Mouse (Mus musculus): ENCODE data around the gene Cdon. TPM values are rescaled to one million over a fixed set of nuclear protein-coding genes. Genes with fewer than 3 reads are reported as not detected.
"Not testable (repeated sequence)": the region's sequence is repeated elsewhere in the genome, so short reads cannot be mapped to it uniquely, and the experiment has no call there.

The Cdon gene
- polyA plus RNA-seq, 1 experiment from 2014 or later = 5.0 TPM

DNA sequence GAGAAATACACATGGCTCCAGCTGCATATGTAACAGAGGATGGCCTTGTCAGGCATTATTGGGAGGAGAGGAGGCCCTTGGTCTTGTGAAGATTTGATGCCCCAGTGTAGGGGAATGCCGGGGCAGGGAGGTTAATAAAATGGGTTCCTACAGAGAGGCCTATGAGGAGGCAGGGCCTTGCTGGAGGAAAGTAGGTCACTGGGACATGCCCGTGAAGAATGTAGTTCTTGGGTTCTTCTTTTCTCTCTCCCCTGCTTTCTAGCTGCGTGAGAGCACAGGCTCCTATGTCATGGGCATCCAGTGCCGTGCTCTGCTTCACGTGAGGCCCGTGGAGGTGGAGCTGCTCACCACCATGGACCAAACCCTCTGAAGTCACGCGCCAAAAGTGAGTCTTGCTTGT, 9.5 kb downstream of the Cdon start:
- peaks cover 21% of the 10 kb centered on the region for H3K4me1 ChIP-seq (ENCODE audit: control insufficient read depth, insufficient read depth, low read length)
- 74% methylated on average over 8 of the region's 8 CpGs for WGBS
- H3K36me3 ChIP-seq (ENCODE audit: control insufficient read depth, insufficient read depth) = no peaks in the 10 kb centered on the region
- H3K4me2 ChIP-seq (ENCODE audit: low read depth, low read length) = no peak overlapping the region
- no peak overlapping the region for H3K4me3 ChIP-seq (ENCODE audit: low read length)
- H3K9ac ChIP-seq (ENCODE audit: low read length) = no peak overlapping the region
- no peaks in the 10 kb centered on the region for H3K27me3 ChIP-seq (ENCODE audit: control insufficient read depth, insufficient read depth, low read length)
- no peaks in the 10 kb centered on the region for H3K9me3 ChIP-seq (replicated peaks; ENCODE audit: control insufficient read depth, low read length)
- ATAC-seq (replicated peaks; ENCODE audit: extremely low read depth, insufficient read depth, low FRiP score) = no peak
- H3K27ac ChIP-seq (ENCODE audit: low read length) = no peak overlapping the region; the same call in 1 of the 2 replicates

DNA sequence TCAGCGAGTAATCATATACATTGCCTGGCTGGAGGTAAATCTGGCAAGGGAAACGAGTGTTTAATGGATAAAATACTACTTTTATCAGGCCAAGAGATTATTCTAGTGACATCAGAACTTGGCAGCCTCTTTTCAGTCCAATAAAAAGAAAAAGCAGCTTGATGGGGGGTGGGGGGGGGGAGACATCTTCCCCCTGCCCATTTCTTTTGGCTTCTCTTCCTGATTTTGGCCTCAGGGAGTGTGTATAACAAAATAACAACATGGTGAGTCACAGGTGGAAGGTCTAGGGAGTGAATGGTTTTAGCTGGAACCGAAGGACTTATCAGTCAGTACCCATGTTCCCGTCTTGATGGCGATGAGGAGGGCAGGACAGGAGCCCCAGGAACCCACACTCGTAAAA, 10.5 kb downstream of the Cdon start:
- 57% methylated on average over 6 of the region's 6 CpGs for whole genome bisulfite sequencing
- Histone ChIP-seq H3K9me3 (replicated peaks; ENCODE audit: control insufficient read depth, low read length) (no peaks in the 10 kb centered on the region), H3K4me2 (ENCODE audit: low read depth, low read length) (no peak overlapping the region), H3K4me3 (ENCODE audit: low read length) (no peak overlapping the region), H3K27me3 (ENCODE audit: control insufficient read depth, insufficient read depth, low read length) (no peaks in the 10 kb centered on the region), H3K27ac (ENCODE audit: low read length) (no peak overlapping the region), H3K36me3 (ENCODE audit: control insufficient read depth, insufficient read depth) (no peaks in the 10 kb centered on the region), H3K4me1 (ENCODE audit: control insufficient read depth, insufficient read depth, low read length) (peaks cover 24% of the 10 kb centered on the region), H3K9ac (ENCODE audit: low read length) (no peak overlapping the region)
- ATAC-seq (replicated peaks; ENCODE audit: extremely low read depth, insufficient read depth, low FRiP score) = no peak

DNA sequence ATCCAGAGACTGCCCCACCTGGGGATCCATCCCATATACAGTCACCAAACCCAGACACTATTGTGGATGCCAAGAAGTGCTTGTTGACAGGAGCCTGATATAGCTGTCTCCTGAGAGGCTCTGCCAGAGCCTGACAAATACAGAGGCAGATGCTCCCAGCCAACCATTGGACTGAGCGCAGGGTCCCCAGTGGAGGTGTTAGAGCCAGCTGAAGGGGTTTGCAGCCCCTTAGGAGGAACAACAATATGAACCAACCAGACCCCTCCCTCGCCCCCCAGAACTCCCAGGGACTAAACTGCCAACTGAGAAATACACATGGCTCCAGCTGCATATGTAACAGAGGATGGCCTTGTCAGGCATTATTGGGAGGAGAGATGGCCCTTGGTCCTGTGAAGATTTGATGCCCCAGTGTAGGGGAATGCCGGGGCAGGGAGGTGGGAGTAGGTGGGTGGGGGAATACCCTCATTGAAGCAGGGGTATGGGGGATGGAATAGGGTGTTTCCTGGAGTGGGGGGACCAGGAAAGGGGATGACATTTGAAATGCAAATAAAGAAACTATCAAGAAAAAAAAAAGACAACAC, 11.9 kb downstream of the Cdon start:
- WGBS = 45% methylated on average over 3 of the region's 3 CpGs
- not testable (repeated sequence) for H3K27me3 ChIP-seq (ENCODE audit: control insufficient read depth, insufficient read depth, low read length); H3K9ac ChIP-seq (ENCODE audit: low read length); H3K36me3 ChIP-seq (ENCODE audit: control insufficient read depth, insufficient read depth); H3K4me2 ChIP-seq (ENCODE audit: low read depth, low read length); H3K27ac ChIP-seq (ENCODE audit: low read length); H3K4me3 ChIP-seq (ENCODE audit: low read length); ATAC-seq (replicated peaks; ENCODE audit: extremely low read depth, insufficient read depth, low FRiP score); H3K9me3 ChIP-seq (replicated peaks; ENCODE audit: control insufficient read depth, low read length)
- peaks cover 21% of the 10 kb centered on the region for H3K4me1 ChIP-seq (ENCODE audit: control insufficient read depth, insufficient read depth, low read length)

DNA sequence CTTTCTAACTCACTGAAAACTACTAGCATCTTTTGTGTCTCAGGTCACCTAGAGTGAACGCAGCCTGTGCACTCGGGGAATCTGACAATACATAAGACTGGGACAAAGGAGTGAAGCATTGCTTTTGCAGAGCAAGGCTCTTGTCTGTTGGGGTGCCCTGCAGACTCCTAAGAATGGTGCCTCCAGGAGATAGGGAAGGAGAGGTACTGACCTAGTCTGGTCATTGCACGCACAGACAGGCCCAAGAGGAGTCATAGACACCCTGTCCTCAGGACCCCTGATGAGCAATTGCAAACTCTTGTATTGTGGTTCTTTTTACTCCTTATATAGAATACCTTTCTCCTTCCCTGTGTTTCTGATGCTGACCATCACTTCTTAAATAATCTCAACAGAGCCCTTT, 13.4 kb downstream of the Cdon start:
- ATAC-seq (replicated peaks; ENCODE audit: extremely low read depth, insufficient read depth, low FRiP score) = no peak
- H3K36me3 ChIP-seq (ENCODE audit: control insufficient read depth, insufficient read depth) = no peaks in the 10 kb centered on the region
- no peak overlapping the region for H3K27ac ChIP-seq (ENCODE audit: low read length)
- 88% methylated on average over 3 of the region's 3 CpGs for WGBS
- H3K4me3 ChIP-seq (ENCODE audit: low read length) = no peak overlapping the region
- H3K27me3 ChIP-seq (ENCODE audit: control insufficient read depth, insufficient read depth, low read length) = no peaks in the 10 kb centered on the region
- no peaks in the 10 kb centered on the region for H3K9me3 ChIP-seq (replicated peaks; ENCODE audit: control insufficient read depth, low read length)
- no peak overlapping the region for H3K4me2 ChIP-seq (ENCODE audit: low read depth, low read length)
- peaks cover 21% of the 10 kb centered on the region for H3K4me1 ChIP-seq (ENCODE audit: control insufficient read depth, insufficient read depth, low read length)
- 0 out of 2 replicates have a peak overlapping the region, but pooled peaks have one; percentile 7 for H3K9ac ChIP-seq (ENCODE audit: low read length)

DNA sequence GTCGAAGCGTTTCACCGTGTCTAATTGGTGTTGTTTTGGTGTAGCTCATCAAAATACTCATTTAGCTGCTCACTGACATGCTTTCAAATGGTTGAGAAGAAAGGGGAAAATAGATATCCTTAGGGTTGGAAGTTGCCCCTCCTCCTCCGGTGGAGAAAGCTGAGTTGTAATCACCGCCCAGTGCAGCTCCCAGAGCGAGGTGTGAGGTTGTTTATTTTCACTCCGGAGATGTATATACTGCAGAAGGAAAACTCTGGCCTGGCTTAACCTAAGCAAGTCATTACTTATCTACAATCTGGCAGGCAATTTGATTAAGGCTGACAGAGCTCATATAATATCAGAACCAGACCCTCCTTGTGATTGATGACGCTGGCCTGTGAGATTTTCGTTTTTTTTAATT, 14.6 kb downstream of the Cdon start:
- no peaks in the 10 kb centered on the region for H3K36me3 ChIP-seq (ENCODE audit: control insufficient read depth, insufficient read depth)
- WGBS = 30% methylated on average over 9 of the region's 9 CpGs
- ATAC-seq (replicated peaks; ENCODE audit: extremely low read depth, insufficient read depth, low FRiP score) = no peak
- no peaks in the 10 kb centered on the region for H3K9me3 ChIP-seq (replicated peaks; ENCODE audit: control insufficient read depth, low read length)
- H3K4me2 ChIP-seq (ENCODE audit: low read depth, low read length) = peak overlapping the region; percentile 42
- H3K4me3 ChIP-seq (ENCODE audit: low read length) = no peak overlapping the region
- H3K9ac ChIP-seq (ENCODE audit: low read length) = no peak overlapping the region
- H3K27me3 ChIP-seq (ENCODE audit: control insufficient read depth, insufficient read depth, low read length) = no peaks in the 10 kb centered on the region
- peaks cover 18% of the 10 kb centered on the region for H3K4me1 ChIP-seq (ENCODE audit: control insufficient read depth, insufficient read depth, low read length)
- H3K27ac ChIP-seq (ENCODE audit: low read length) = no peak overlapping the region

DNA sequence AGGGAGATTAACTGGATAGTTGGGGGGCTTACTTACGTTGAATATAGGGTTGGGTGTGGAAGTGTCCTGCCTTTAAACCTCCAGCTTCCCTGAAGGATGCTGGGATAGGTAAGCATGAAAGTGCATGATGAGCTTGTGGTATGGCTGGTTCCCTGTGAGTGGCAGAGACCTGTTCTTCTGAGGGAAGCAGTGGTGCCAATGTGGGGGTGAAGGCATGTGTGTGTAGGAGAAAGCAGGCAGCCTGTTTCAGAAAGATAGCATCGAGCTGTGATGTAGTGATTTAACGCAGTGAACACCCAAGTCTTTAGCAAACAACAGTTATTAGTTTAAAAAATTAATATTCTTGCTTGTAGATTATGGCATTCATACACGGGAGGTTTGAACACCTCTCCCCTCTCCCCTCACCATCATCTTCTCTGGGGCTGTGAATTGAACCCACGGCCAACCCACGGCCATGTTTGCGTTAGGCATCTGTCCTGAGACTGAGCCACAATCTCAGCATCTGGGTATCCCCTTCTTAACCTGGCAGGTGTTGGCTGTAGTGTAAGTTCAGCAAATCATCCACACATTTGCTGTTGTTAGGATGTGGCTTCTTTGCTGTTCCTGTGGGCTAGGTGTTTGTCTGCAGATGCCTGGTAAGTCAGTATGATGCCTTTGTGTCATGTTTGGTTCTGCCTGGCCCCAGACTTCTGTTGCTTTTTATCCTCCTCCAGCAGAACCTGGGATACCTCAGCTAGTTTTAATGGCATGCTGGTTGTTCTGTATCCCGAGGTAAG, 17.5 kb downstream of the Cdon start:
- no peaks in the 10 kb centered on the region for H3K9me3 ChIP-seq (replicated peaks; ENCODE audit: control insufficient read depth, low read length)
- WGBS = 83% methylated on average over 8 of the region's 8 CpGs

DNA sequence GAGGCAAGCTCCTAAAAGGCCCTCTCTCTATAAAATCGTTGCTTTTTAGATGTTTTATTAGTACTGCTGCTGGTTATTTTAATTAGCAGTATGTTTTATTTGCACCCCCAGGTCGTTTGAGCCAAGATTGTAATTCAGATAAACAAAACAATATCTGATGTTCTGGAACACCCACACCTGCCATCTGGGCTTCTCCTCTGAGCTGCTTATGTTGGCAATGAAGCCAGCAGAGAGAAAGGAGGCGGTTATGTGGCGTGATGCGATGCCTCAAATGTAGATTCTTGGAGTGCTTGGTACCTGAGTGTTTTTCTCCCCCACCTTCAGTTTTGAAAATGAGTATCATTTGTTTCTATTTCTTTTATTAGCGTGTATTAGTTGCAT, 18.1 kb downstream of the Cdon start:
- ATAC-seq (replicated peaks; ENCODE audit: extremely low read depth, insufficient read depth, low FRiP score) = no peak
- Histone ChIP-seq H3K27ac (ENCODE audit: low read length) (no peak overlapping the region), H3K9me3 (replicated peaks; ENCODE audit: control insufficient read depth, low read length) (no peaks in the 10 kb centered on the region), H3K4me1 (ENCODE audit: control insufficient read depth, insufficient read depth, low read length) (peaks cover 8% of the 10 kb centered on the region), H3K27me3 (ENCODE audit: control insufficient read depth, insufficient read depth, low read length) (no peaks in the 10 kb centered on the region), H3K36me3 (ENCODE audit: control insufficient read depth, insufficient read depth) (no peaks in the 10 kb centered on the region), H3K4me3 (ENCODE audit: low read length) (no peak overlapping the region), H3K9ac (ENCODE audit: low read length) (no peak overlapping the region), H3K4me2 (ENCODE audit: low read depth, low read length) (no peak overlapping the region)
- 83% methylated on average over 6 of the region's 6 CpGs for WGBS

More for the DNA sequence above, 17.5 kb downstream of the Cdon start:
- Histone ChIP-seq H3K4me1 (ENCODE audit: control insufficient read depth, insufficient read depth, low read length) (peaks cover 8% of the 10 kb centered on the region), H3K4me2 (ENCODE audit: low read depth, low read length) (no peak overlapping the region), H3K4me3 (ENCODE audit: low read length) (no peak overlapping the region), H3K27me3 (ENCODE audit: control insufficient read depth, insufficient read depth, low read length) (no peaks in the 10 kb centered on the region), H3K27ac (ENCODE audit: low read length) (no peak overlapping the region), H3K9ac (ENCODE audit: low read length) (no peak overlapping the region), H3K36me3 (ENCODE audit: control insufficient read depth, insufficient read depth) (no peaks in the 10 kb centered on the region)
- ATAC-seq (replicated peaks; ENCODE audit: extremely low read depth, insufficient read depth, low FRiP score) = no peak

DNA sequence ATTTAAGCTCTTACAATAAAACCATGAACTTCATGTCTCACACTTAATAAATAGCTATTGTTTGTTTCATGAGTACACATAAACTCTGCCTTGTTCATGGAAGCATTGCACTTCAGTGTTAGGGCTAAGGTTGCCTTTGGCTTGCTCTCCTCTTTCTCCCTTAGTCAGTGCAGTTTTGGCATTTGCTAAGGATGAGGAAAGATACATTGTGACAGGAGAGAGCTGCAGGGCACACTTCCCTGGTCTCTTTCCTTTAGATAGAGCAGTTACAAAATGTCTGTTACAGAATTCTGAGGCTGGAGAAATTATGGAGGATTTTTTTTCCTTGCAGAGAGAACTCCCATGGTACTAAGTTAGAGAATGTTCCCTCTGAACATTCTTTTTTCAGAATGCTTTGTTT, 18.8 kb downstream of the Cdon start:
- Histone ChIP-seq H3K4me2 (ENCODE audit: low read depth, low read length) (no peak overlapping the region), H3K9me3 (replicated peaks; ENCODE audit: control insufficient read depth, low read length) (no peaks in the 10 kb centered on the region), H3K9ac (ENCODE audit: low read length) (no peak overlapping the region), H3K27me3 (ENCODE audit: control insufficient read depth, insufficient read depth, low read length) (no peaks in the 10 kb centered on the region), H3K36me3 (ENCODE audit: control insufficient read depth, insufficient read depth) (no peaks in the 10 kb centered on the region), H3K4me3 (ENCODE audit: low read length) (no peak overlapping the region), H3K4me1 (ENCODE audit: control insufficient read depth, insufficient read depth, low read length) (peaks cover 6% of the 10 kb centered on the region), H3K27ac (ENCODE audit: low read length) (no peak overlapping the region)
- no peak for ATAC-seq (replicated peaks; ENCODE audit: extremely low read depth, insufficient read depth, low FRiP score)

DNA sequence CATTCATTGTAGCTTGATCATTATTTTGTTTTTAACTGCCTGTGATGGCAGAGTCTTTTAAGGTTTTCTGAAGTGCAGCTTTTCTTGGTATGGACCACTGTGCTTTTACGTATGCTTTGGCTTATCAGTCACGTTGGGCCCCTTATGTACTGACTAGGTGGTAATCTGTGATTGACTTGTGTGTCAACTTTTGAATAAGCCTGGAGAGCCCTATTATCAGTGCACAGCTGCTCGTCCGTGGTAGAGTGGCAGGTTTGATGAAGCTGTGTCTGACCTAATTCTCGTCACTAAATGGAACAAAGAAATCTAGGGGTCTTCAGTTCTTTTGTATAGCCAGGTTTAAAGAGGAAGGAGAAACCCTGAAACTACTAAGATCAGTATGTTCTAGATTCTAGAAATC, 21.5 kb downstream of the Cdon start:
- no peak for ATAC-seq (replicated peaks; ENCODE audit: extremely low read depth, insufficient read depth, low FRiP score)

More for the DNA sequence above, 21.5 kb downstream of the Cdon start:
- no peaks in the 10 kb centered on the region for H3K9me3 ChIP-seq (replicated peaks; ENCODE audit: control insufficient read depth, low read length)
- H3K4me1 ChIP-seq (ENCODE audit: control insufficient read depth, insufficient read depth, low read length) = no peaks in the 10 kb centered on the region
- H3K4me3 ChIP-seq (ENCODE audit: low read length) = no peak overlapping the region
- no peaks in the 10 kb centered on the region for H3K27me3 ChIP-seq (ENCODE audit: control insufficient read depth, insufficient read depth, low read length)
- H3K36me3 ChIP-seq (ENCODE audit: control insufficient read depth, insufficient read depth) = no peaks in the 10 kb centered on the region; the same call in 1 of the 2 replicates
- 38% methylated on average over 5 of the region's 5 CpGs for WGBS
- no peak overlapping the region for H3K4me2 ChIP-seq (ENCODE audit: low read depth, low read length)
- H3K9ac ChIP-seq (ENCODE audit: low read length) = no peak overlapping the region
- no peak overlapping the region for H3K27ac ChIP-seq (ENCODE audit: low read length)

Measured in heart, embryonic 16.5 days (tissue).